Mouse (Mus musculus) C2C12 (cell line): Measurements from ENCODE around the gene Trpm1.

ENCODE experiments used
- CEBPB ChIP-seq: IDR thresholded peaks from one replicate; pipeline ENCODE4 v1.6.1; 2011; ENCODE audit warnings: low read depth, mild to moderate bottlenecking, control low read depth, moderate library complexity
- CTCF ChIP-seq: IDR thresholded peaks from one replicate; pipeline ENCODE4 v1.5.1; 2011; ENCODE audit not compliant: control insufficient read depth, insufficient read depth, insufficient read length

DNA sequence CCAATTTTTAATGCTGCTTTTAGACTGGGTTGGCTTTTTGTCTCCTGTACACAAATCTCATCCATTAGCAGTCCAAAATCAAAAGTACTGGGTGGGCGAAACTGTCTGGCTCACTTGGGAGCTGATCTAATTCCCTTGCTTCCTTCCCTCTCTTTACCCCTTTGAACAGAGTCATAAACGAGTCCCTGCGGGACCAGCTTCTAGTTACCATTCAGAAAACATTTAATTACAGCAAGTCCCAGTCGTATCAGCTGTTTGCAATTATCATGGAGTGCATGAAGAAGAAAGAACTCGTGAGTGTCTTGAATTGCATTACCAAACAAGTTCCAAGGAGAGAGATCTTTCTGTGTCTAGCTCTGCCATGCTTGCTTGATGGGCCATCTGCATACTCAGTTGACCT is 55.1 kb downstream of the Trpm1 start:
- TF ChIP-seq CEBPB (no peak), CTCF (no peak)
